Comparison of ENCODE assay signal across 9 mouse cellular contexts in the genomic region with DNA sequence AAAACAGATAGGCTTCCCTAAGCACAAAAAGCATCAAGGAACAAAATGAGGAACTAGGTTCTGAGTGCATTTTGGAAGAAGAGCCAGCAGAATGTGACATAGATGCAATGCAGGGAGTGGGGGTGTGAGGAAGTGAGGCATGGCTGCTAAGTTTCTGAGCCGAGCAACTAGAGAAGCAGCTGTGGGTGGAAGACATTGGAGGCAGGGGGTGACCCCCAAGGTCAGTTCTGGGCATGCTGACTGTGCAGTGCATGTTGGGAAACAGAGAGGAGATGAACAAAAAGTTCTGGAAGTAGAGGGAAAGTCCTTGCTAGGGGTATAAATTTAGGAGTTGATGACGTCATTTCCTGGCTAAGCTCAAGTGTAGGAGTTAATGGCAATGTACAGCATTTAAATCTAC. TPM values are rescaled to one million over a fixed set of nuclear protein-coding genes. Genes with fewer than 3 reads are reported as not detected.
DNase-seq lines count a peak whose midpoint lies in the region; ATAC-seq and TF ChIP-seq lines count a peak whose summit lies in the region.
"Had no signal": no experiment of that assay in that cellular context is flagged by ENCODE, and none has a peak within 500 bp of the region (broad histone marks: within the 10 kb centered on the region; RNA-seq: fewer than 3 reads in every experiment).

No protein-coding gene starts in this region.

- DNase-seq in thymus, postnatal 0 days (ENCODE audit: low spot score) = peak; percentile 18
- no peak for DNase-seq in thymus, adult 18-20 months
- peak; percentile 31 for DNase-seq in heart, postnatal 0 days (ENCODE audit: low spot score)
- peak; percentile 54 for DNase-seq in lung, postnatal 36 days
- DNase-seq in midbrain, embryonic 11.5 days (ENCODE audit: low spot score, missing footprints) = no peak
- DNase-seq in hindbrain, postnatal 0 days (ENCODE audit: low spot score) = no peak
- DNase-seq: gastrocnemius, postnatal 36 days had no signal

- 30% methylated on average over 2 of the region's 2 CpGs for WGBS in heart, postnatal 0 days
- 61% methylated on average over 2 of the region's 2 CpGs for WGBS in midbrain, embryonic 11.5 days
- 33% methylated on average over 2 of the region's 2 CpGs for WGBS in hindbrain, postnatal 0 days

- H3K27ac ChIP-seq in heart, postnatal 0 days (ENCODE audit: low read depth) = no peak overlapping the region
- no peak overlapping the region for H3K27ac ChIP-seq in midbrain, embryonic 11.5 days (ENCODE audit: low read depth, low read length)
- no peak overlapping the region for H3K27ac ChIP-seq in hindbrain, postnatal 0 days
- H3K27ac ChIP-seq: liver, embryonic 15.5 days had no signal

- no peaks in the 10 kb centered on the region for H3K9me3 ChIP-seq in heart, postnatal 0 days (replicated peaks; ENCODE audit: control insufficient read depth, low read length)
- H3K9me3 ChIP-seq in midbrain, embryonic 11.5 days (ENCODE audit: control insufficient read depth, low read length) = no peaks in the 10 kb centered on the region
- H3K9me3 ChIP-seq in hindbrain, postnatal 0 days (ENCODE audit: low read length) = no peaks in the 10 kb centered on the region
- H3K9me3 ChIP-seq: liver, embryonic 15.5 days had no signal

- H3K36me3 ChIP-seq in heart, postnatal 0 days (replicated peaks; ENCODE audit: control insufficient read depth, insufficient read depth, low read length) = no peaks in the 10 kb centered on the region
- no peaks in the 10 kb centered on the region for H3K36me3 ChIP-seq in midbrain, embryonic 11.5 days (ENCODE audit: control insufficient read depth, insufficient read depth, low read length)
- no peaks in the 10 kb centered on the region for H3K36me3 ChIP-seq in hindbrain, postnatal 0 days (ENCODE audit: insufficient read depth, low read length)
- H3K36me3 ChIP-seq: liver, embryonic 15.5 days had no signal

- no peaks in the 10 kb centered on the region for H3K4me1 ChIP-seq in heart, postnatal 0 days (ENCODE audit: control insufficient read depth, insufficient read depth)
- H3K4me1 ChIP-seq in midbrain, embryonic 11.5 days (ENCODE audit: control insufficient read depth, insufficient read depth, low read length) = no peaks in the 10 kb centered on the region
- no peaks in the 10 kb centered on the region for H3K4me1 ChIP-seq in hindbrain, postnatal 0 days (ENCODE audit: insufficient read depth, low read length)
- H3K4me1 ChIP-seq: liver, embryonic 15.5 days had no signal

- ATAC-seq in heart, postnatal 0 days (ENCODE audit: insufficient read depth, low read depth) = peak; percentile 41; the same call in 1 of the 2 replicates
- ATAC-seq in midbrain, embryonic 11.5 days (ENCODE audit: low FRiP score) = no peak
- no peak for ATAC-seq in megakaryocyte-erythroid progenitor cell, adult 5-6 weeks (replicated peaks; ENCODE audit: low FRiP score, low TSS enrichment, poor library complexity, severe bottlenecking)
- ATAC-seq in hindbrain, postnatal 0 days = no peak

- no peak overlapping the region for H3K9ac ChIP-seq in heart, postnatal 0 days (replicated peaks; ENCODE audit: low read depth, low read length)
- no peak overlapping the region for H3K9ac ChIP-seq in midbrain, embryonic 11.5 days (ENCODE audit: low read length)
- H3K9ac ChIP-seq in hindbrain, postnatal 0 days (replicated peaks; ENCODE audit: low read length) = no peak overlapping the region
- H3K9ac ChIP-seq: liver, embryonic 15.5 days had no signal

- TF ChIP-seq CTCF in heart, postnatal 0 days (IDR thresholded peaks at IDR 0.05; ENCODE audit: low read depth) = no peak
- no peak for TF ChIP-seq CTCF in hindbrain, postnatal 0 days (IDR thresholded peaks at IDR 0.05; ENCODE audit: low read depth)

- no peaks in the 10 kb centered on the region for H3K27me3 ChIP-seq in heart, postnatal 0 days (ENCODE audit: control insufficient read depth, insufficient read depth, low read length)
- H3K27me3 ChIP-seq in midbrain, embryonic 11.5 days (ENCODE audit: control insufficient read depth, insufficient read depth, low read length) = no peaks in the 10 kb centered on the region
- H3K27me3 ChIP-seq in hindbrain, postnatal 0 days (ENCODE audit: insufficient read depth, low read length) = no peaks in the 10 kb centered on the region

- H3K4me2 ChIP-seq in heart, postnatal 0 days (ENCODE audit: low read depth, low read length) = no peak overlapping the region
- no peak overlapping the region for H3K4me2 ChIP-seq in midbrain, embryonic 11.5 days
- no peak overlapping the region for H3K4me2 ChIP-seq in hindbrain, postnatal 0 days (ENCODE audit: low read depth, low read length)
- H3K4me2 ChIP-seq: liver, embryonic 15.5 days had no signal

- no peak for TF ChIP-seq EP300 in heart, postnatal 0 days (IDR thresholded peaks at IDR 0.05; ENCODE audit: low read depth)

- no peak overlapping the region for H3K4me3 ChIP-seq in heart, postnatal 0 days (ENCODE audit: low read depth, low read length)
- H3K4me3 ChIP-seq in midbrain, embryonic 11.5 days (ENCODE audit: low read depth, low read length) = no peak overlapping the region
- no peak overlapping the region for H3K4me3 ChIP-seq in hindbrain, postnatal 0 days (ENCODE audit: low read length)
- H3K4me3 ChIP-seq: liver, embryonic 15.5 days had no signal

RNA-seq across cellular contexts. Expression of gene Dcp1a, which starts 21.4 kb away (rescaled TPM):
- polyA plus RNA-seq in thymus, postnatal 0 days (2015; fragmentation: Nextera tagmentation; extraction: Ambion mirVana) = 17.4 and 17.7 TPM in 2 replicates
- total RNA-seq in heart, postnatal 0 days (2014; rRNA removed; ENCODE audit: low replicate concordance) = 23.5 and 32.9 TPM in 2 replicates
- polyA plus RNA-seq in heart, postnatal 0 days (2015; fragmentation: Nextera tagmentation; extraction: Ambion mirVana) = 6.3 and 7.8 TPM in 2 replicates
- 25.2 and 25.3 TPM in 2 replicates for polyA plus RNA-seq in midbrain, embryonic 11.5 days (2014; fragmentation: Nextera tagmentation; extraction: Ambion mirVana)
- 35.9 and 49.6 TPM in 2 replicates for total RNA-seq in megakaryocyte-erythroid progenitor cell, adult 5-6 weeks (2014; fragmentation: Nextera tagmentation)
- total RNA-seq in megakaryocyte-erythroid progenitor cell, adult 5-6 weeks (2017) = 25.8 and 32.0 TPM in 2 replicates
- total RNA-seq in hindbrain, postnatal 0 days (2014; rRNA removed) = 23.5 and 23.6 TPM in 2 replicates
- 9.9 and 10.9 TPM in 2 replicates for polyA plus RNA-seq in hindbrain, postnatal 0 days (2015; fragmentation: Nextera tagmentation; extraction: Ambion mirVana)

RNA-seq across cellular contexts. Expression of gene Cacna1d, which starts 33.4 kb away (rescaled TPM):
- polyA plus RNA-seq in thymus, postnatal 0 days (2015; fragmentation: Nextera tagmentation; extraction: Ambion mirVana) = 1.1 and 1.9 TPM in 2 replicates
- total RNA-seq in heart, postnatal 0 days (2014; rRNA removed; ENCODE audit: low replicate concordance) = 4.8 and 8.9 TPM in 2 replicates
- 5.5 and 6.0 TPM in 2 replicates for polyA plus RNA-seq in heart, postnatal 0 days (2015; fragmentation: Nextera tagmentation; extraction: Ambion mirVana)
- 0.89 and 1.0 TPM in 2 replicates for polyA plus RNA-seq in midbrain, embryonic 11.5 days (2014; fragmentation: Nextera tagmentation; extraction: Ambion mirVana)
- 0.62 and 4.9 TPM in 2 replicates for total RNA-seq in megakaryocyte-erythroid progenitor cell, adult 5-6 weeks (2014; fragmentation: Nextera tagmentation)
- total RNA-seq in megakaryocyte-erythroid progenitor cell, adult 5-6 weeks (2017) = 0.05 and 1.3 TPM in 2 replicates
- 22.0 and 27.6 TPM in 2 replicates for total RNA-seq in hindbrain, postnatal 0 days (2014; rRNA removed)
- polyA plus RNA-seq in hindbrain, postnatal 0 days (2015; fragmentation: Nextera tagmentation; extraction: Ambion mirVana) = 6.1 and 6.9 TPM in 2 replicates

Comparison
In these comparisons a context has a peak if more than half of its experiments do, and no peak if none do; other contexts are left out.
1. DNase-seq: peak in thymus, postnatal 0 days (single experiment), heart, postnatal 0 days (single experiment) and lung, postnatal 36 days (single experiment); none in thymus, adult 18-20 months (0 of 2), midbrain, embryonic 11.5 days (single experiment) and hindbrain, postnatal 0 days (single experiment).